Mouse (Mus musculus): ENCODE measurements around the gene Wipf1. TPM values are rescaled to one million over a fixed set of nuclear protein-coding genes. Genes with fewer than 3 reads are reported as not detected.
A peak's percentile ranks its signal among the peaks of the same experiment; 100 is the strongest.

Gene Wipf1
- polyA plus RNA-seq, 1 experiment from 2014 or later, result 9.0 TPM

DNA sequence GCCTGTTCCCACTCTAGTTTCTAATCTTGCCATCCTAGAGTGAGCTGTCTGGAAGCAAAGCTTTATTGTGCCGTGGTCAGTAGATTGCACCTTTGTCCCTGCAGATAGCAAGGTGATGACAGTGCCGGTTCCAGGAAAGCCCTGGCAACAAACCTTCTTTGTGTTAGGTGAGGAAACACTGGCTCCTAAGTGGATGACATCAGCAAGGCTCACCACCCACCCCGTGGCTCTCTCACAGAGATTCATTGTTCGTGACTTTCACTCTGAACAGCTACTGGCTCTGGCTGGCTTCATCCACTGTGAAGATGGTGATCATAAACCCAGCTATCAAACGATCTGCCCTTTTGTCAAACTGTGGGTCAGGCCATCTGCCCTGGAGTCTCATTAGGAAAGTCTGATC lies 113.6 kb downstream of the Wipf1 start:
- H3K36me3 ChIP-seq (ENCODE audit: control insufficient read depth, insufficient read depth, low read length), result no peaks in the 10 kb centered on the region
- no peak overlapping the region for H3K4me3 ChIP-seq (ENCODE audit: low read length)
- no peak overlapping the region for H3K27ac ChIP-seq (ENCODE audit: low read length)
- H3K9me3 ChIP-seq (ENCODE audit: control insufficient read depth, low read length), result no peaks in the 10 kb centered on the region
- 37% methylated on average over 5 of the region's 5 CpGs for WGBS
- peak; percentile 42; the same call in 1 of the 2 replicates for ATAC-seq
- H3K27me3 ChIP-seq (replicated peaks; ENCODE audit: control insufficient read depth, insufficient read depth, low read length), result no peaks in the 10 kb centered on the region
- H3K9ac ChIP-seq (ENCODE audit: low read depth, low read length), result no peak overlapping the region
- 0 out of 2 replicates have a peak, but pooled peaks cover 3% of the 10 kb centered on the region for H3K4me1 ChIP-seq (ENCODE audit: control insufficient read depth, insufficient read depth, low read length)
- no peak overlapping the region for H3K4me2 ChIP-seq (ENCODE audit: low read depth, low read length)

DNA sequence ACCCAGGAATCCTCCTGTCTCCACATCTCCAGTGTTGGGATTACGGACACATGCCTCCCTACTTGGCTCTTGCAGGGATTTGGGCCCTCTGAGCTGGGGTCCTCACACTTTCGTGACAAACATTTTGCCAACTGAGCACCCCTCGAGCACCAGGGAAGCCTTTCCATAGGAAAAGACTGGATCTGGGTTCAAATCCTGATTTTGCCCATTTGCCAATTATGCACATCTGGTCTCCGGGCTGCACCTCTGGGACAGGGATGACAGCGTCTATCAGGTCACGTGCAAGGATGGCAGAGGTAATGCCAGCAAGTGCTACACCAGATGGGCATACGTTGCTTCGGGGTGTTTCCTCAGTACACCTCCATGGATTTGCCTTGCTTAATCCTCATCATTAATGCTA lies 119.5 kb downstream of the Wipf1 start:
- ATAC-seq, result no peak
- no peak overlapping the region for H3K27ac ChIP-seq (ENCODE audit: low read length)
- 90% methylated on average over 8 of the region's 8 CpGs for WGBS
- no peak overlapping the region for H3K4me2 ChIP-seq (ENCODE audit: low read depth, low read length)
- H3K9me3 ChIP-seq (ENCODE audit: control insufficient read depth, low read length), result no peaks in the 10 kb centered on the region
- H3K4me3 ChIP-seq (ENCODE audit: low read length), result no peak overlapping the region
- H3K36me3 ChIP-seq (ENCODE audit: control insufficient read depth, insufficient read depth, low read length), result no peaks in the 10 kb centered on the region
- no peak overlapping the region for H3K9ac ChIP-seq (ENCODE audit: low read depth, low read length)
- H3K4me1 ChIP-seq (ENCODE audit: control insufficient read depth, insufficient read depth, low read length), result no peaks in the 10 kb centered on the region
- no peaks in the 10 kb centered on the region for H3K27me3 ChIP-seq (replicated peaks; ENCODE audit: control insufficient read depth, insufficient read depth, low read length)

DNA sequence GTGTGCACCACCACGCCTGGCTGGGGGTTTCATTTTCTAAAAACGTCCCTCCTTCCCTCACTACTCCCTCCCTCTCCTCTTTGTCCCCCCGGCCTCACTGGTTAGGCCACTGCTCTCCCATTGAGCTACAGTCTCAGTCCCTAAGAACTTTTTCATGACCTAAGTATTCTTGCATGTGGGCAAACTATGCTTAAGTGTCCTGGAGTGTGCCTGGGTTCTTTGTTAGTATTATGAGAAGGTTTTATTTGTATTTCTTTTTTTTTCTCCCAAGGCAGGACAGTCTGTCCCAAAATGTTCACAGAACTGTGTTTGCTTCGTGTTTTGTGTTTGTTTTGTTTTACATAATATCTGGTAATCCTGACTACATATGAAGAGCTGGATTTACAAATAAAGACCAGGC lies 121.9 kb downstream of the Wipf1 start:
- no peaks in the 10 kb centered on the region for H3K36me3 ChIP-seq (ENCODE audit: control insufficient read depth, insufficient read depth, low read length)
- no peak overlapping the region for H3K9ac ChIP-seq (ENCODE audit: low read depth, low read length)
- H3K4me3 ChIP-seq (ENCODE audit: low read length), result no peak overlapping the region
- no peak overlapping the region for H3K27ac ChIP-seq (ENCODE audit: low read length)
- no peaks in the 10 kb centered on the region for H3K27me3 ChIP-seq (replicated peaks; ENCODE audit: control insufficient read depth, insufficient read depth, low read length)
- no peaks in the 10 kb centered on the region for H3K4me1 ChIP-seq (ENCODE audit: control insufficient read depth, insufficient read depth, low read length)
- WGBS, result 62% methylated on average over 4 of the region's 4 CpGs
- H3K9me3 ChIP-seq (ENCODE audit: control insufficient read depth, low read length), result no peaks in the 10 kb centered on the region
- no peak for ATAC-seq
- no peak overlapping the region for H3K4me2 ChIP-seq (ENCODE audit: low read depth, low read length)

GRCm38 (mm10) chr2:73406336-73406915 lies 123.1 kb downstream of the Wipf1 start:
- no peak for ATAC-seq
- H3K4me3 ChIP-seq (ENCODE audit: low read length), result no peak overlapping the region
- H3K9ac ChIP-seq (ENCODE audit: low read depth, low read length), result no peak overlapping the region
- no peaks in the 10 kb centered on the region for H3K36me3 ChIP-seq (ENCODE audit: control insufficient read depth, insufficient read depth, low read length)
- H3K27ac ChIP-seq (ENCODE audit: low read length), result no peak overlapping the region
- H3K27me3 ChIP-seq (replicated peaks; ENCODE audit: control insufficient read depth, insufficient read depth, low read length), result no peaks in the 10 kb centered on the region
- H3K4me1 ChIP-seq (ENCODE audit: control insufficient read depth, insufficient read depth, low read length), result no peaks in the 10 kb centered on the region
- no peak overlapping the region for H3K4me2 ChIP-seq (ENCODE audit: low read depth, low read length)
- H3K9me3 ChIP-seq (ENCODE audit: control insufficient read depth, low read length), result no peaks in the 10 kb centered on the region
- 88% methylated on average over 9 of the region's 9 CpGs for WGBS

DNA sequence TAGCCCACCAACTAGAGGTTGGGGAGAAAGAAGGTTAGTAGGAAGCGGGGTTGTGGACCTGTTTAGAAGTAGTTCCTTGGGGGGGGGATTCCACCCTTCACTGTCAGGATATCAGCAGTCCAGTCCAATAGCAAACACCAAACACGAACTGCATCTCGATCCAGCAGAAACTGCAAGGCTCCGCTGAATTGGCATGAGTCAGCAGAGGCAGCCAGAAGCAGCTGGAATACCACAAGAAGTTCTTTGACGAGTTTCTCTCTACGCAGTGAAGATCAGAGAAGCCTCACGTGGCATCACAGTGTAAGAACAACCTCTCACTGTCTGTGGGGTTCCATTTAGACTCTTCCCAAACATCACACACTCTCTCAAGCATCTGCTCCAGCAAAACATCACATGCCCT lies 124.6 kb downstream of the Wipf1 start:
- H3K9ac ChIP-seq (ENCODE audit: low read depth, low read length), result no peak overlapping the region
- no peaks in the 10 kb centered on the region for H3K9me3 ChIP-seq (ENCODE audit: control insufficient read depth, low read length)
- no peak overlapping the region for H3K27ac ChIP-seq (ENCODE audit: low read length)
- WGBS, result 84% methylated on average over 7 of the region's 7 CpGs
- no peaks in the 10 kb centered on the region for H3K27me3 ChIP-seq (replicated peaks; ENCODE audit: control insufficient read depth, insufficient read depth, low read length)
- H3K36me3 ChIP-seq (ENCODE audit: control insufficient read depth, insufficient read depth, low read length), result no peaks in the 10 kb centered on the region
- no peak for ATAC-seq
- no peak overlapping the region for H3K4me2 ChIP-seq (ENCODE audit: low read depth, low read length)
- H3K4me3 ChIP-seq (ENCODE audit: low read length), result no peak overlapping the region
- H3K4me1 ChIP-seq (ENCODE audit: control insufficient read depth, insufficient read depth, low read length), result no peaks in the 10 kb centered on the region

DNA sequence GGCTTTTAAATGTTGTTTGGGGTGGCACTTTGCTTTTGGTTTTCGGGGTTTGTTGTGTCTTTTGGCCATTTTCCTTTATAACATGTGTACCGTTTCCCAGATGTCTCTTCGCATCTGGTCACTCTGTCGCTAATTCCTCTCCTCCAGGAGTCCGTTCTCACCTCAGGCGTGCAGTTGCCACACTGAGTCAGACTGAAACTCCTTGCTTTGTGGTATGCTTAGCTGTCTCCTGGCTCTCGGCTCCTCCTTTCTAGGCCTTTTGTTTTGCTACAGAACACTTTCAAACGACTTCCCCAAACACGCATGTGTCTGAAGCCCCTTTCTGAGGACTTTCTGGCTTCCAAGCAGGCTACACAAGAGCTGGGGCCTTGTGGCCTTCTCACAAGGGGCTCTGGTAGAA lies 125.1 kb downstream of the Wipf1 start:
- H3K9ac ChIP-seq (ENCODE audit: low read depth, low read length), result no peak overlapping the region
- no peaks in the 10 kb centered on the region for H3K27me3 ChIP-seq (replicated peaks; ENCODE audit: control insufficient read depth, insufficient read depth, low read length)
- H3K27ac ChIP-seq (ENCODE audit: low read length), result no peak overlapping the region
- H3K4me1 ChIP-seq (ENCODE audit: control insufficient read depth, insufficient read depth, low read length), result no peaks in the 10 kb centered on the region
- H3K4me2 ChIP-seq (ENCODE audit: low read depth, low read length), result no peak overlapping the region
- H3K4me3 ChIP-seq (ENCODE audit: low read length), result no peak overlapping the region
- 82% methylated on average over 9 of the region's 9 CpGs for WGBS
- no peaks in the 10 kb centered on the region for H3K36me3 ChIP-seq (ENCODE audit: control insufficient read depth, insufficient read depth, low read length)
- no peaks in the 10 kb centered on the region for H3K9me3 ChIP-seq (ENCODE audit: control insufficient read depth, low read length)
- no peak for ATAC-seq

DNA sequence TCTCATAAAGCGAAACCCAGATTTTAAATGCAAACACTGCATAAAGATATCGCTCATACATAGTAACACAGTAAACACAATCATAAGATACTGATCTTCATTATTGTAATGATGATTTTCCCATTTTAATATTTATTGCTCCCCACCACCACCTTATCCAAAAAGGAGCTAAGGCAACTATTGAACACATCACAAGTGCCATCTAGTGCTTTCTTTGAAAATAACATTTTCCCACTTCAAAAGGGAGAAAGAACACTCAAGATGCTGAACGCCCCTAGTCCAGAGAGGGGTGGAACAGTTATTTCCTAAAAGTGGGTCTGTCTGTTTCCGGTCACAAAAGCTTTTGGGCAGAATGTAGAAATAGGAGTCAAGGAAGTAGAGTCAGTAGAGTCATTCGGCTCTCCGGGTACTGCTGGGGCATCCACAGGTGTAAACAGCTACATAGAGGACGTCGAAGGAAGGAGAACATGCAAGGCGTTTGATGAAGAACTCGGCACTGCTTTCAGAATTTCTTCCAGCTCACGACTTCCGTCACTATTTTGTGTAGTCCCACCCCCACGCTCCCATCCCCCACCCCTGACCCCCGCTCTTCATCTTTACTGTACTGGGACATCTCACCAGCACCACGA lies 126.0 kb downstream of the Wipf1 start:
- Histone ChIP-seq H3K4me2 (ENCODE audit: low read depth, low read length) (no peak overlapping the region), H3K4me1 (ENCODE audit: control insufficient read depth, insufficient read depth, low read length) (no peaks in the 10 kb centered on the region), H3K36me3 (ENCODE audit: control insufficient read depth, insufficient read depth, low read length) (no peaks in the 10 kb centered on the region), H3K27me3 (replicated peaks; ENCODE audit: control insufficient read depth, insufficient read depth, low read length) (no peaks in the 10 kb centered on the region), H3K9me3 (ENCODE audit: control insufficient read depth, low read length) (no peaks in the 10 kb centered on the region), H3K9ac (ENCODE audit: low read depth, low read length) (no peak overlapping the region), H3K4me3 (ENCODE audit: low read length) (no peak overlapping the region), H3K27ac (ENCODE audit: low read length) (no peak overlapping the region)
- WGBS, result 79% methylated on average over 15 of the region's 15 CpGs
- ATAC-seq, result no peak

- H3K4me1 ChIP-seq (ENCODE audit: control insufficient read depth, insufficient read depth, low read length), result no peaks in the 10 kb centered on the region
- H3K27me3 ChIP-seq (replicated peaks; ENCODE audit: control insufficient read depth, insufficient read depth, low read length), result no peaks in the 10 kb centered on the region
- H3K4me3 ChIP-seq (ENCODE audit: low read length), result no peak overlapping the region
- H3K9ac ChIP-seq (ENCODE audit: low read depth, low read length), result no peak overlapping the region
- ATAC-seq, result no peak
- H3K27ac ChIP-seq (ENCODE audit: low read length), result no peak overlapping the region
- H3K9me3 ChIP-seq (ENCODE audit: control insufficient read depth, low read length), result no peaks in the 10 kb centered on the region
- no peaks in the 10 kb centered on the region for H3K36me3 ChIP-seq (ENCODE audit: control insufficient read depth, insufficient read depth, low read length)
- no peak overlapping the region for H3K4me2 ChIP-seq (ENCODE audit: low read depth, low read length)
- 38% methylated on average over 1 of the region's 1 CpGs for WGBS
These were observed 127.8 kb downstream of the Wipf1 start for GRCm38 (mm10) chr2:73401689-73402088.

GRCm38 (mm10) chr2:73397476-73397875 lies 132.1 kb downstream of the Wipf1 start:
- no peak overlapping the region for H3K27ac ChIP-seq (ENCODE audit: low read length)
- H3K4me1 ChIP-seq (ENCODE audit: control insufficient read depth, insufficient read depth, low read length), result no peaks in the 10 kb centered on the region
- WGBS, result 91% methylated on average over 2 of the region's 2 CpGs
- no peak overlapping the region for H3K4me3 ChIP-seq (ENCODE audit: low read length)
- H3K4me2 ChIP-seq (ENCODE audit: low read depth, low read length), result no peak overlapping the region
- H3K9ac ChIP-seq (ENCODE audit: low read depth, low read length), result no peak overlapping the region
- no peaks in the 10 kb centered on the region for H3K9me3 ChIP-seq (ENCODE audit: control insufficient read depth, low read length)
- no peak for ATAC-seq
- H3K27me3 ChIP-seq (replicated peaks; ENCODE audit: control insufficient read depth, insufficient read depth, low read length), result no peaks in the 10 kb centered on the region
- H3K36me3 ChIP-seq (ENCODE audit: control insufficient read depth, insufficient read depth, low read length), result no peaks in the 10 kb centered on the region

- Histone ChIP-seq H3K9ac (ENCODE audit: low read depth, low read length) (no peak overlapping the region), H3K4me3 (ENCODE audit: low read length) (no peak overlapping the region), H3K9me3 (ENCODE audit: control insufficient read depth, low read length) (no peaks in the 10 kb centered on the region), H3K4me1 (ENCODE audit: control insufficient read depth, insufficient read depth, low read length) (no peaks in the 10 kb centered on the region), H3K4me2 (ENCODE audit: low read depth, low read length) (no peak overlapping the region), H3K27ac (ENCODE audit: low read length) (no peak overlapping the region), H3K36me3 (ENCODE audit: control insufficient read depth, insufficient read depth, low read length) (no peaks in the 10 kb centered on the region), H3K27me3 (replicated peaks; ENCODE audit: control insufficient read depth, insufficient read depth, low read length) (no peaks in the 10 kb centered on the region)
- 80% methylated on average over 3 of the region's 3 CpGs for WGBS
- ATAC-seq, result no peak
These were observed 132.7 kb downstream of the Wipf1 start for GRCm38 (mm10) chr2:73396828-73397325.

Measured in intestine, embryonic 16.5 days (tissue).